Mouse (Mus musculus) heart, adult 2 months (tissue): Measurements from ENCODE around the gene Ifit1bl2. TPM values are rescaled to one million over a fixed set of nuclear protein-coding genes. Genes with fewer than 3 reads are reported as not detected.

Experiments used
- DNase-seq, 2 experiments: peaks; one replicate each; pipeline ENCODE4 v3.0.0; 2021
- H3K27ac ChIP-seq: fragments of 200-600 bp; 2 replicates; pipeline ENCODE4 v1.8.1; 2022
- H3K27me3 ChIP-seq: fragments of 200-500 bp; 2 replicates; pipeline ENCODE4 v1.6.1; 2012; ENCODE audit warnings: mild to moderate bottlenecking, low read length, inconsistent platforms, mixed read lengths; ENCODE audit not compliant: control insufficient read depth, insufficient read depth
- H3K36me3 ChIP-seq: fragments of 200-500 bp; 2 replicates; pipeline ENCODE4 v1.6.1; 2012; ENCODE audit warnings: low read length, inconsistent platforms; ENCODE audit not compliant: control insufficient read depth, insufficient read depth
- H3K4me1 ChIP-seq: fragments of 200-500 bp; 2 replicates; pipeline ENCODE4 v1.6.1; 2011; ENCODE audit warnings: low read length; ENCODE audit not compliant: control insufficient read depth, insufficient read depth
- H3K4me3 ChIP-seq: fragments of 200-600 bp; 2 replicates; pipeline ENCODE4 v1.8.1; 2022
- H3K79me2 ChIP-seq: fragments of 200-500 bp; replicated peaks from 2 replicates; pipeline ENCODE4 v1.6.1; 2012; ENCODE audit warnings: mild to moderate bottlenecking, inconsistent platforms, low read length, moderate library complexity, mixed read lengths; ENCODE audit not compliant: control insufficient read depth, insufficient read depth
- H3K9ac ChIP-seq: fragments of 200-500 bp; 2 replicates; pipeline ENCODE4 v1.6.1; 2012; ENCODE audit warnings: low read depth, mild to moderate bottlenecking, control low read depth, inconsistent platforms, low read length, mixed read lengths
- CTCF ChIP-seq: fragments of 200-600 bp; IDR thresholded peaks from 2 replicates; pipeline ENCODE4 v1.8.1; 2022; ENCODE audit warnings: antibody characterized with exemption, mild to moderate bottlenecking, moderate library complexity
- EP300 ChIP-seq: fragments of 200-500 bp; IDR thresholded peaks from 2 replicates; pipeline ENCODE4 v1.6.1; 2011; ENCODE audit warnings: low read depth, low read length, control low read depth; ENCODE audit not compliant: insufficient read depth
- POLR2A ChIP-seq: fragments of 200-500 bp; IDR thresholded peaks from 2 replicates; pipeline ENCODE4 v1.6.1; 2011; ENCODE audit warnings: mild to moderate bottlenecking, low read depth, low read length, control low read depth; ENCODE audit not compliant: insufficient read depth
- WGBS: fragments of 180-500 bp; shearing (Covaris S2); methylation state at CpG from one replicate; pipeline ENCODE4 v1.1.7; 2018; 5-methylcytosine and 5-hydroxymethylcytosine counted together
- intact Hi-C: fragments of 180-260 bp; cut with DNase I; formaldehyde crosslinking; loops from one replicate; pipeline ENCODE4 v1.15.1; 2025
- polyA plus RNA-seq: library from polyadenylated mRNA; depleted of rRNA; stranded (reverse); fragments of >200 nt; gene quantifications from 2 replicates; pipeline ENCODE4 v1.2.3, GENCODE M21; 2012; rRNA removed
- total RNA-seq, 2 experiments: library from RNA; stranded (reverse); gene quantifications; 2 replicates each; pipeline ENCODE4 v1.2.3; 2021

Ifit1bl2 gene
- total and polyA plus RNA-seq, 3 experiments = 1.0 to 2.0 (median 1.6) TPM

GRCm38 (mm10) chr19:34569896-34570476, 70.6 kb downstream of the Ifit1bl2 start:
- peak in 1 of 2 experiments; percentile 27 for DNase-seq
- no peaks in the 10 kb centered on the region for H3K79me2 ChIP-seq
- peak overlapping the region; percentile 42; the same call in 1 of the 2 replicates for H3K27ac ChIP-seq
- WGBS = 32% methylated on average over 4 of the region's 4 CpGs
- peak overlapping the region; percentile 57 for H3K9ac ChIP-seq
- H3K4me3 ChIP-seq = peak overlapping the region; percentile 38
- intact Hi-C loops = no loop called here
- H3K4me1 ChIP-seq = peaks cover 10% of the 10 kb centered on the region
- TF ChIP-seq CTCF (no peak), POLR2A (peak; percentile 76), EP300 (0 out of 2 replicates have a peak, but pooled peaks have one; percentile 23)
- H3K36me3 ChIP-seq = peaks cover 10% of the 10 kb centered on the region
- H3K27me3 ChIP-seq = no peaks in the 10 kb centered on the region

- H3K4me3 ChIP-seq = no peak overlapping the region
- WGBS = 62% methylated on average over 7 of the region's 7 CpGs
Measured at GRCm38 (mm10) chr19:34568988-34569895, 71.3 kb downstream of the Ifit1bl2 start.

More at GRCm38 (mm10) chr19:34568988-34569895, 71.3 kb downstream of the Ifit1bl2 start:
- DNase-seq = peak in 1 of 2 experiments; percentile 25
- Histone ChIP-seq H3K36me3 (peaks cover 8% of the 10 kb centered on the region), H3K9ac (peak overlapping the region; percentile 57; the same call in 1 of the 2 replicates), H3K4me1 (peaks cover 10% of the 10 kb centered on the region), H3K27ac (peak overlapping the region; percentile 36; the same call in 1 of the 2 replicates), H3K27me3 (no peaks in the 10 kb centered on the region), H3K79me2 (no peaks in the 10 kb centered on the region)
- TF ChIP-seq EP300 (0 out of 2 replicates have a peak, but pooled peaks have one; percentile 18), CTCF (no peak)
- intact Hi-C loops = no loop called here

Other genes starting within 250 kb of the Ifit1bl2 start
- under 1 TPM; 0.16 to 0.34 TPM for gene Ch25h, start 165.6 kb downstream of the Ifit1bl2 start, total RNA-seq
- 2.4 and 3.2 TPM in 2 replicates for gene Ch25h, start 165.6 kb downstream of the Ifit1bl2 start, polyA plus RNA-seq
- 10 to 100 TPM; 24.9 to 25.1 TPM for gene Lipa, start 113.3 kb downstream of the Ifit1bl2 start, total RNA-seq
- gene Lipa, start 113.3 kb downstream of the Ifit1bl2 start, polyA plus RNA-seq = 18.8 and 30.9 TPM in 2 replicates
- gene Ifit2, start 90.0 kb downstream of the Ifit1bl2 start, total RNA-seq = 1 to 10 TPM; 3.4 to 4.2 TPM
- 1.8 and 5.3 TPM in 2 replicates for gene Ifit2, start 90.0 kb downstream of the Ifit1bl2 start, polyA plus RNA-seq
- gene Ifit3, start 57.2 kb downstream of the Ifit1bl2 start, total RNA-seq = 1 to 10 TPM; 3.7 to 4.4 TPM
- 2.9 and 7.6 TPM in 2 replicates for gene Ifit3, start 57.2 kb downstream of the Ifit1bl2 start, polyA plus RNA-seq
- gene Ifit1bl1, start 38.8 kb downstream of the Ifit1bl2 start, total RNA-seq = 1 to 10 TPM; 1.5 to 1.8 TPM
- 1.3 and 2.8 TPM in 2 replicates for gene Ifit1bl1, start 38.8 kb downstream of the Ifit1bl2 start, polyA plus RNA-seq
- gene Ifit3b, start 32.8 kb downstream of the Ifit1bl2 start, total RNA-seq = 1 to 10 TPM; 1.2 to 1.4 TPM
- gene Ifit3b, start 32.8 kb downstream of the Ifit1bl2 start, polyA plus RNA-seq = 0.90 and 2.4 TPM in 2 replicates
- gene Ifit1, start 128 bp upstream of the Ifit1bl2 start, total RNA-seq = 1 to 10 TPM; 1.3 to 1.5 TPM
- gene Ifit1, start 128 bp upstream of the Ifit1bl2 start, polyA plus RNA-seq = 2.4 and 4.9 TPM in 2 replicates
- gene Slc16a12, start 106.5 kb upstream of the Ifit1bl2 start, total RNA-seq = 1 to 10 TPM; 2.0 to 2.7 TPM
- gene Slc16a12, start 106.5 kb upstream of the Ifit1bl2 start, polyA plus RNA-seq = 1.7 and 3.3 TPM in 2 replicates
- gene Pank1, start 238.7 kb upstream of the Ifit1bl2 start, total RNA-seq = 10 to 100 TPM; 38.1 to 48.3 TPM
- 6.5 and 10.0 TPM in 2 replicates for gene Pank1, start 238.7 kb upstream of the Ifit1bl2 start, polyA plus RNA-seq